Mouse (Mus musculus) left cerebral cortex, postnatal 10 days (tissue): Measurements from ENCODE around the gene Myo1e. TPM values are rescaled to one million over a fixed set of nuclear protein-coding genes. Genes with fewer than 3 reads are reported as not detected.

Experiments
- DNase-seq, 2 experiments: peaks; one replicate each; pipeline ENCODE4 v3.0.0; 2021 to 2022; ENCODE audit warnings: low spot score in 2 of 2, mixed read lengths in 1 of 2; ENCODE audit errors: extremely low spot score in 1 of 2
- intact Hi-C: fragments of 180-260 bp; cut with DNase I; formaldehyde crosslinking; loops from one replicate; pipeline ENCODE4 v1.15.1; 2025
- total RNA-seq, 2 experiments: library from RNA; stranded (reverse); gene quantifications; 2 replicates each; pipeline ENCODE4 v1.2.3; 2021

Gene Myo1e
- total RNA-seq, 2 experiments from 2014 or later = 7.6 to 9.9 TPM

- intact Hi-C loops = no loop called here
- no peak for DNase-seq
Measured at GRCm38 (mm10) chr9:70324336-70324735, 117.2 kb downstream of the Myo1e start.

GRCm38 (mm10) chr9:70325880-70326595, 118.9 kb downstream of the Myo1e start:
- intact Hi-C loops = no loop called here
- no peak for DNase-seq

- DNase-seq = no peak
- intact Hi-C loops = no loop called here
Measured at GRCm38 (mm10) chr9:70328193-70328841, 121.2 kb downstream of the Myo1e start.

GRCm38 (mm10) chr9:70331727-70332335, 124.7 kb downstream of the Myo1e start:
- no peak for DNase-seq
- intact Hi-C loops = no loop called here

GRCm38 (mm10) chr9:70338391-70338790, 131.2 kb downstream of the Myo1e start:
- DNase-seq = no peak
- intact Hi-C loops = no loop called here

GRCm38 (mm10) chr9:70338894-70339293, 131.7 kb downstream of the Myo1e start:
- DNase-seq = no peak
- intact Hi-C loops = no loop called here

- intact Hi-C loops = no loop called here
- DNase-seq = no peak
Measured at GRCm38 (mm10) chr9:70349274-70349673, 142.1 kb downstream of the Myo1e start.

GRCm38 (mm10) chr9:70351570-70352277, 144.6 kb downstream of the Myo1e start:
- DNase-seq = peak in 1 of 2 experiments; percentile 42
- intact Hi-C loops = no loop called here

- intact Hi-C loops = no loop called here
- DNase-seq = peak in 1 of 2 experiments; percentile 29
Measured at GRCm38 (mm10) chr9:70356254-70356653, 149.1 kb downstream of the Myo1e start.

- intact Hi-C loops = no loop called here
- DNase-seq = no peak
Measured at GRCm38 (mm10) chr9:70359402-70360131, 152.4 kb downstream of the Myo1e start.

- intact Hi-C loops = no loop called here
- DNase-seq = no peak
Measured at GRCm38 (mm10) chr9:70364741-70365140, 157.6 kb downstream of the Myo1e start.

GRCm38 (mm10) chr9:70365915-70366314, 158.8 kb downstream of the Myo1e start:
- no peak for DNase-seq
- intact Hi-C loops = no loop called here

GRCm38 (mm10) chr9:70366898-70367297, 159.7 kb downstream of the Myo1e start:
- DNase-seq = peak; percentile 36 to 56
- intact Hi-C loops = no loop called here

GRCm38 (mm10) chr9:70371638-70372037, 164.5 kb downstream of the Myo1e start:
- intact Hi-C loops = no loop called here
- no peak for DNase-seq

GRCm38 (mm10) chr9:70379502-70380467, 172.6 kb downstream of the Myo1e start:
- intact Hi-C loops = no loop called here
- no peak for DNase-seq

GRCm38 (mm10) chr9:70382091-70382490, 174.9 kb downstream of the Myo1e start:
- intact Hi-C loops = no loop called here
- DNase-seq = no peak

GRCm38 (mm10) chr9:70383750-70384149, 176.6 kb downstream of the Myo1e start:
- intact Hi-C loops = no loop called here

GRCm38 (mm10) chr9:70384494-70384893, 177.3 kb downstream of the Myo1e start:
- DNase-seq = no peak
- intact Hi-C loops = no loop called here

More at GRCm38 (mm10) chr9:70383750-70384149, 176.6 kb downstream of the Myo1e start:
- DNase-seq = no peak
